Mouse (Mus musculus): Measurements from ENCODE around the gene Gm4707. TPM values are rescaled to one million over a fixed set of nuclear protein-coding genes. Genes with fewer than 3 reads are reported as not detected.
"Not testable (repeated sequence)": the region's sequence is repeated elsewhere in the genome, so short reads cannot be mapped to it uniquely, and the experiment has no call there.

The Gm4707 gene
- total RNA-seq (2021) = 1 to 10 TPM in 1 of 2 experiments, under 1 TPM in 1; 0.63 to 1.3 TPM
- long read RNA-seq, experiment 1 = 0 reads
- long read RNA-seq, experiment 2 = 0 reads

- DNase-seq = no peak
These were observed at the start of gene Gm4707 for GRCm38 (mm10) chr17:71459818-71460217. Gm4707 (minus strand) TSS chr17:71459918.

GRCm38 (mm10) chr17:71506832-71507231, 47.1 kb upstream of the Gm4707 start:
- no peak for DNase-seq

GRCm38 (mm10) chr17:71495784-71496183, 36.1 kb upstream of the Gm4707 start:
- DNase-seq = no peak

- no peak for DNase-seq
These were observed 31.6 kb upstream of the Gm4707 start for GRCm38 (mm10) chr17:71491332-71491686.

GRCm38 (mm10) chr17:71490666-71491331, 31.1 kb upstream of the Gm4707 start:
- DNase-seq = no peak

- DNase-seq = no peak
These were observed 30.2 kb upstream of the Gm4707 start for GRCm38 (mm10) chr17:71489703-71490461.

- no peak for DNase-seq
These were observed 26.6 kb upstream of the Gm4707 start for GRCm38 (mm10) chr17:71486231-71486851.

- peak; percentile 21 for DNase-seq
These were observed 26.1 kb upstream of the Gm4707 start for GRCm38 (mm10) chr17:71485791-71486230.

GRCm38 (mm10) chr17:71484711-71485110, 25.0 kb upstream of the Gm4707 start:
- DNase-seq = no peak

- no peak for DNase-seq
These were observed 23.8 kb upstream of the Gm4707 start for GRCm38 (mm10) chr17:71483418-71484060.

- no peak for DNase-seq
These were observed 19.7 kb upstream of the Gm4707 start for GRCm38 (mm10) chr17:71479381-71479901.

- DNase-seq = no peak
These were observed 17.8 kb upstream of the Gm4707 start for GRCm38 (mm10) chr17:71477481-71477880.

- no peak for DNase-seq
These were observed 16.8 kb upstream of the Gm4707 start for GRCm38 (mm10) chr17:71476346-71477020.

- no peak for DNase-seq
These were observed 16.0 kb upstream of the Gm4707 start for GRCm38 (mm10) chr17:71475705-71476089.

- peak; percentile 92 for DNase-seq
These were observed 15.3 kb upstream of the Gm4707 start, which contains the start of gene Smchd1 for GRCm38 (mm10) chr17:71474762-71475704. Smchd1 (minus strand) TSS chr17:71475343.

GRCm38 (mm10) chr17:71474128-71474527, 14.4 kb upstream of the Gm4707 start:
- DNase-seq = no peak

GRCm38 (mm10) chr17:71471261-71471660, 11.5 kb upstream of the Gm4707 start:
- DNase-seq = no peak

GRCm38 (mm10) chr17:71460312-71460711, 594 bp upstream of the Gm4707 start:
- DNase-seq = no peak

GRCm38 (mm10) chr17:71457361-71457760, 2.4 kb downstream of the Gm4707 start:
- DNase-seq = not testable (repeated sequence)

- no peak for DNase-seq
These were observed 14.5 kb downstream of the Gm4707 start for GRCm38 (mm10) chr17:71445191-71445590.

All from gastrocnemius, postnatal 10 days (tissue).